Mouse (Mus musculus) retina, adult 2 months (tissue): ENCODE results near the gene Git1.

ENCODE experiments used
- DNase-seq: peaks from one replicate; pipeline ENCODE4 v3.0.0-alpha.2; 2012; ENCODE audit warnings: low read depth, low spot score

The Git1 gene

DNA sequence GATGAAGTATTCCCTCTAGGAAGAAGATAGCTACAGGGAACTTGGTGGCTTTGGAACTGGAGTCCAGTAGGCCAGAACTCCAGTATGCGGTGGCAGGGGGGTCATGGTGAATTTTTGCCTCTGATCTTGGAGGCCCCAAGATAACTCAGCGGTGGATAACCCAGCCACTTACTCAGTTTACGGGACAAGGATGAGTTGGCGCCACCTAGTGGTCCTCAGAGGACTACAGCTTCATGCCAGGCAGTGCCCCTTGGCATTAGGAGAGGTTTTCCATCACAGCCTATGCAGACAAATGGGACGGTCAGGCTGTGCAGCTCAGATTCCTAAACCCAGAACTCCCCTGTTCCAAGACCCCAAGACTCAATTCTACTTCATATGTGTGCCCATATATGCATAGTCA is 8.0 kb downstream of the Git1 start:
- DNase-seq: peak; percentile 61

DNA sequence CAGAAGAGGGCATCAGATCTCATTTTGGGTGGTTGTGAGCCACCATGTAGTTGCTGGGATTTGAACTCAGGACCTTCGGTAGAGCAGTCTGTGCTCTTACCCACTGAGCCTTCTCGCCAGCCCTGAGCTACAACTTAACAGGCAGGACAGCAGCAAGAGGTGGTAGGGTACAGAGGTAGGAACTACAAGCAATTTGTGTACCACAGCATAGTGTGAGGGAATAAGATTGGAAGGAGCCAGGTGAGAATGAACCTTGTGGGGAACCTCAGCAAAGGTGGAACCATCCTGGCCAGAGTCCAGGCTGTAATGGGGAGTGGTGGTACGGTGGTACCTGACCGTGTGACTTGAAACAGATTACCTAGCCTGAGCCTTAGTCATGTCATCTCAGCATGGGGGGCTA is 8.6 kb downstream of the Git1 start:
- no peak for DNase-seq

DNA sequence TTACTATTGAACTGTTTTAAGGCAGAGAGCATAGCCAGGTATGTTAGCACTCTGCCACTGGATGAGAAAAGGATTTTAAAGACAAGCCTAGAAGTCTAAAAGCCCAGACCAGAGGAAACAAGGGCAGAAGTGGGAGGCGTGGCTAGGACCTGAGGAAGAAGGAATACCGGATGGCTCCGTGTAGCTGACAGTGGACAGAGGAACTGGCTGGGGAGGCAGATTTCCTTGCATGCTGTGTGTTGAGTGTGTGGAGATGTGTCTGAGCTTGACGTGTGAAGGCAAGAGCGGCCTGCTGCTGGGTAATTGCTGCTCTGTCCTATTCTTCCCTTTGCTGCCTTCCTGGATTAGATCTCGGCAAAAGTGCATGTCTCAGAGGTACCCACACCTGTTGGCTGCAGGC is 9.1 kb downstream of the Git1 start:
- DNase-seq: no peak

DNA sequence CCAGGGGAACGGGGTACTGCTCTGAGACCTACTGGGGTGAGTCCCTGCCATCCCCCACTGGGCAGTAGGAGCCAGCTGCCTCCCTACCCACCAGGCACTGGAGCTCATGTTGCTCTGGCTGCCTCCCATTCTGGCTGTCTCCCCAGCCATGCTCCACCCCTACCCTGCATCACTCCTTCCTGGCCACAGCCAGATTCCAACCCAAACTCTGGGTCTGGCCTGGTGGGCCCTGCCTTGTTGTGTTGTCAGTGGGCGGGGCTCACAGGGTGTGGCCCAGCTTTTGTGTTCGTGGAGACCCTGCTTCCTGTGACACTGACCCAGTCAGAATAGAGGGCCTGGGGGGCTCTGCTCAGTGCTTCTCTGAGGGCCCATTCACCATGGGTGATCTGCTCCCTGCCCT is 10.1 kb downstream of the Git1 start:
- no peak for DNase-seq

DNA sequence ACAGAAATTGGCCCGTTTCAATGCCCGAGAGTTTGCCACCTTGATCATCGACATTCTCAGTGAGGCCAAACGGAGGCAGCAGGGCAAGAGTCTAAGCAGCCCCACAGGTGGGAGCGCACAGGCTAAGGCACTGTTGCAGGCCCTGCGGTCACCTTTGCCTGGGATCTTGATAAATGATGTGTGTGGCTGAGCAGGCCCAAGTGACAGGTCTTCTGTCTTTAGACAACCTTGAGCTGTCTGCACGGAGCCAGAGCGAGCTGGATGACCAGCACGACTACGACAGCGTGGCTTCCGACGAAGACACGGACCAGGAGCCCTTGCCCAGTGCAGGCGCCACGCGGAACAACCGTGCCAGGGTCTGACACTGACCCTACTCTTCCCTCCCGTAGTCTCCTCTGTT is 11.0 kb downstream of the Git1 start:
- DNase-seq: no peak

DNA sequence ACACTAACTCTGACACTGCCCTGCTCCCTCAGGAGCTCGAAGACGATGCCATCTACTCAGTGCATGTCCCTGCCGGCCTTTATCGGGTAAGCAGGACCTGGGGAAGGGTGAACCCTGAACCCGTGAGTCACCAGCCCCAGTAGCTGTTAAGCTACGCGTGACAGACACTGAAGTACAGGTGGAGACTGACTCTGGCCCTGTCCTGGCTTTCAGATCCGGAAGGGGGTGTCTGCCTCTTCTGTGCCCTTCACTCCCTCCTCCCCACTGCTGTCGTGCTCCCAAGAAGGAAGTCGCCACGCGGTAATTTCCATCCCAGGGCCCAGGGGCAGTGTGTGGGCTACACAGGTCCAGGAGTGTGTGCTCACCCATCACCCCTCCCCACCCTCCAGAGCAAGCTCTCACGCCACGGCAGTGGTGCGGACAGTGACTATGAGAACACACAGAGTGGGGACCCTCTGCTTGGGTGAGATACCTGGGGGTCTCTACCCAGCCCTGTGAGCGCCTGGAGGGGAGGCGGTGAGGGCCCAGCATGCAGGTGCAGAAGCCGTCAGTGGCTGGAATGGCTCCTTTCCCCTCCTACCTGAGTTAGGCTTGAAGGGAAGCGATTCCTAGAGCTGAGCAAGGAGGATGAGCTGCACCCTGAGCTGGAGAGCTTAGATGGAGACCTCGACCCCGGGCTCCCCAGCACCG is 12.1 kb downstream of the Git1 start:
- no peak for DNase-seq

DNA sequence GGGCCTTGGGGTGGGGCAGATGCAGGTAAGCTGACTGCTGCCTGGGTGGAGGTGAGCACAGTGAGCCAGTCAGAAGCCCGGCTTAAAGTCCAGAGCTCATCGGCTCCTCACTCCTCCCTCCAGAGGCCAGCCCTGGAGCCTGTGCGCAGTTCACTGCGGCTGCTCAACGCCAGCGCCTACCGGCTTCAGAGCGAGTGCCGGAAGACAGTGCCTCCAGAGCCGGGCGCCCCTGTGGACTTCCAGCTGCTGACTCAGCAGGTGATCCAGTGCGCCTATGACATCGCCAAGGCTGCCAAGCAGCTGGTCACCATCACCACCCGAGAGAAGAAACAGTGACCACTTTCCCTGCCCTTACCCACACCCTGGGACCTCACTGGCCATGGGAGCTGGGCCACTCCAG is 12.9 kb downstream of the Git1 start:
- no peak for DNase-seq

DNA sequence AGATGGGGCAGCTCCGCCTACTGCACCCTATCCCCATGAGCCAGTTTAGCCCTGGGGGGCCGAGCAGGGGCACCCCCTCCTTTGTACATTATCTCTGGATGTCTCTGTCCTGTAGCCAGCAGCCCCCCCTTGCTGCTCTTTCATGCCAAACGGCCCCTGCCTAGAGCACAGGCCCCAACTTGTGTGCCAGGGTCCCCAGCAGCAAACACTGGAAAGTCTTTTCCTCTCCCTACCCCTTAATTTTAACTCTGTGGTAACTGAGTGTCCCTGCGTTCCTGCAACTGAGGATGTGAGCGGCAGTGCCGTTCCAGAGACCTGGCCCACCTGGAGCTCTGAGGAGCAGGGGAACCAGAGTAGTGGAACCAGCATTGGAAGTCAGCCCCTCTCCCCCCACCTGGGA is 13.6 kb downstream of the Git1 start:
- DNase-seq: no peak

DNA sequence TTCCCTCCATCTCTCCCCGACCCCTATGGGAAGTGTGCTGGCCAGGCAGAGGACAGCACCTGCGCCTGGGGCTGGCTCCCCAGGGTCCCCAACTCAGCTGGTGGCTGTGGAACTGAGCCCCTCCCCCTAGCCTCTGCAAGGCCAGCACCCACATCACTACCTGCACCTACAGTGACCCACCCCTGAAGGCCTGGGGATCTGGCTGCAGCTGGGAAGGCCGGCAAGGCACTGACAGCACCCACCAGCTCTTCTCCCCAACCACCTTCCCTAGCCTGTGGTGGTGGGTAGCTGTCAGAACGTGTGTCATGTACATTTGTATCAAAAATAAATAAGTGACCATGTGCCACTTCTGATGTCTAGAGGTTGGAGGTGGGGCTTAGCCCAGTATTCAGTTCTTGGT is 14.1 kb downstream of the Git1 start:
- no peak for DNase-seq

DNA sequence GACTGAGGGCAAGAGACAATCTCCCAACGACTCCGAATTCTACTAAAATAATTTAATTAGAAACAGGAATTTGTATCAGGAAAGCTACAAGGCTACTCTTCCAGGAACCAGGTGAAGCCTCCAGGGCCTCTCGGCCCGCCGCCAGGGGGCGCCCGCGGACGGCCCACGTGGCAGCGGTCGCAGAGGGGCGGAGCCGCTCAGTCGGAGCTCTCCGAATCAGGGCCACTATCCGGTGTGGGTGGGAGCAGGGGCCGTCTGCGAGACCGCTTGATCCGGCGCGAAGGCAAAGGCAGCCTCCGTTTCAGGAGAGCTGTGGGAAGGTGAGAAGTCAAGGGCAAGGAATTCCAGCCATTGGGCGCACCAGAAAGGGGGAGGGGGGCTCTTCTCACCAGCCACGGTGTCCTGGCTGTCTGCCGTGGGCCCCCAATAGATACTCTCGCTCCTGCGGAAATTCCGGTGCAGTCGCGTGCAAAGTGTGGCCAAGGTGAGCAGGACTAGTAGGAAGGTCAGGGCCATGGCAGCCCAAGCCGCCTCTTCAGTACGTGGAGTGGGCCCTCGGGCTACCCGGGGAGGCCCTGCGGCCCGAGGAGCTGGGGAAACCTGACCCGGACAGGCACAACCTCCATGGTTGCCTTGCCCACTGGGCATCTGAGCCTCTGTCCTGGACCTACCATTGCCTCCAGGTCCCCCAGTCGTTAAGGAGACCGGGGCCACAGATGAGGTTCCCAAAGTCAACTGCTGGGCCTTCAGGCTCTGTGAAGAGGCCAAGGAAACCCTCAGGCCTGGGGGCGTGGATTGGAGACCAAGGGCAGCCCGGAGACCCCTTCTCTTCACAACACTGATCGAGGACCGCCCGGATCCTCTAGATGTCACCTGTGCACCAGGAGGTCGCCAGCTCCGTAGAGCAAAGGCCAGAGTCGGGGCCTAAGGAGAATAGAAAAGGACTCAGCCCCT is 15.0 kb downstream of the Git1 start:
- peak; percentile 57 for DNase-seq

DNA sequence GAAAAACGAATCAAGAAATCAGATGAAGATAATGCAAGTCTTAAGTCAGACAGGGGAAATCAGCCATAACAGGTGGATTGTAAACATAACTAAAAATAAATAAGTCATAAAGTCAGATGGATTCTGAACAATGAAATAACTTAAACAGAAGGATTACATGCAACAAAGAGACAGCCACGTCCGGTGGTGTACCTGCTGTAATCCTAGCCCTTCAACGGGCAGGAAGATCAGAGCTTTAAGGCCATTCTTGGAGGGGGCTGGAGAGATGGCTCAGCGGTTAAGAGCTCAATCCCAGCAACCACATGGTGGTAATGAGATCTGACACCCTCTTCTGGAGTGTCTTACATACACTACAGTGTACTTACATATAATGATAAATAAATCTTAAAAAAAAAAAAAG is 18.0 kb downstream of the Git1 start:
- DNase-seq: no peak

DNA sequence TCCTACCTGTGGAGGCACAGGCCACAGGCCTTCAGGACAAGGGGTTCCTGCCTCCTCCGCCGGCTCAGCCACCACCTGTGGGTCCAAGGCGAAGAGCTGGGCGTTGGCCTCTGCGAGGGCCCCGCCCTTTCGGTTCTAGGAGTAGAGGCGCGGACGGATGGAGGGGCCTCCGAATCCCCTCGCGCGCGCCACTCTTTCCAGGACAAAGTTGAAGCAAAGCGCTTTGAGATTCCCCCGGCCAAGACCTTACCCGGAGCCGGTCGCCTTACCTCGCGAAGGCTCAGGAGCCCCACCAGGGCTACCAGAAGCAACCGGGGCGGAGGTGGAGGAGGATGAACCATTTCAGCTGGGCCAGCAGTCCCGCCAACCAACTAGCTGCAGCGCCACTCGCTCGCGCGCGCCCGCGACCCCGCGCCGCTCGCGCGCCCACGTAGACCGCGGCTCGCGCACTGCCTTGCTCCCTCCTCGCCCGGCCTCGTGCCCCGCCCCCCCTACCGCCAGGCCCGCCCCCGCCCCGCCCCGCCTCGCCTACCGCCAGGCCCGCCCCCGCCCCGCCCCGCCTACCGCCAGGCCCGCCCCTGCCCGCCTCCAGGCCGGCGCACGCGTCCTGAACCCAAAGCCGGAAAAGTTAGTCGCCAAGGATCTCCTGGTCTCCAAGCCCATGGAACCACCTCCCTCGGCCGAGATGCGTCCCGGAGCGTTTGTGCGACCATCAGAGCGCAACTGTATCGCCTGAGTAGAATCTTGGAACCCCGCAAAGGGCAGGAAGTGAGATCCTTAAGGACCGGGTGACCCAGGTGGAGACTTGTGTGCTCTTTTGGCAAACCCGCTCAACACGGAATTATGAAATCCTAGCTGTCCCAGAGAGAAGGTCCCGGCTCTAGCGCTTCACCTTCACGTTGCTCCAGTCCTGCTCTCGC is 19.8 kb downstream of the Git1 start:
- DNase-seq: peak; percentile 69

DNA sequence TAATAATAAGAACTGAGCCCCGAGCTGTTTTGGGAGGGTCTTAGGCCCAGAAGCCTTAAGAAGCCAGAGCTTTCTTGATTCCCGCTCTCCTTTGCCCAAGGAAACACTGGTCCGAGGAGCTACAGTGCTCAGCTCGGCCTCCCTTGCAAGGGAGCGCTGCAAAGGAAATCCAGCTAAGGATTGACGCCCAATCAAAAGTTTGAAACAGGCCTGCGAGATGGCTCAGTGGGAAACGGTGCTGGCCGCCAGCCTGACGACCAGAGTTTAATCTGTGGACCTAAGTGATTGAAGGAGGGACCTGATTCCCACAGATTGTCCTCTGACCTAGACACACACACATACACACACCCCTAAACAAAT is 20.4 kb downstream of the Git1 start:
- DNase-seq: no peak

DNA sequence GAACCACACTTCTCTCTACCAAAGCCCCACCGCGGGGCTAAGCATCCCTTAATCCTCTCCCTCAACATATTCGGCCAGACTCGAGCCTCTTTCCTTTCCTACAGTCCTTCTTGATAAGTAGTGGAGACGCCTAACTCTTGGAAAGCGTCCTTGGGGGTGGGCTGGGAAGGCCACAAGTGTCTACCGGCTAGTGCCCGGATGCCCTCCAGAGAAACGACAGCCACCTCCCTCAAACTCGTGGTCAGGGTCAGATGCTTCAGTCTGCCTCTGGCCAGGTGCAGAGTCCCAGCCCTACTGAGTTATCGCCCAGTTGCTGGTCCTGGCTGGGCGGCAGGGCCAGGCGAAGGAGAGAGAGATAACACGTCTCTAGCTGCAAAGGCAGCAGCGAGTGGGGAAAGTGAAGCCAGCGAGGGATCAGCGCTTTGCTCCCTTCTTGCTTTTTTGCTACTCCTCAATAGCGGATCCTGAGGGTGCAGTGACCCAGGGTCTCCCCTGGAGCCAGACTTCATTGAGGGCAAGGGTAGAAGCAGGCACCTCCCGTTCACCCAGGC is 21.0 kb downstream of the Git1 start:
- DNase-seq: no peak

DNA sequence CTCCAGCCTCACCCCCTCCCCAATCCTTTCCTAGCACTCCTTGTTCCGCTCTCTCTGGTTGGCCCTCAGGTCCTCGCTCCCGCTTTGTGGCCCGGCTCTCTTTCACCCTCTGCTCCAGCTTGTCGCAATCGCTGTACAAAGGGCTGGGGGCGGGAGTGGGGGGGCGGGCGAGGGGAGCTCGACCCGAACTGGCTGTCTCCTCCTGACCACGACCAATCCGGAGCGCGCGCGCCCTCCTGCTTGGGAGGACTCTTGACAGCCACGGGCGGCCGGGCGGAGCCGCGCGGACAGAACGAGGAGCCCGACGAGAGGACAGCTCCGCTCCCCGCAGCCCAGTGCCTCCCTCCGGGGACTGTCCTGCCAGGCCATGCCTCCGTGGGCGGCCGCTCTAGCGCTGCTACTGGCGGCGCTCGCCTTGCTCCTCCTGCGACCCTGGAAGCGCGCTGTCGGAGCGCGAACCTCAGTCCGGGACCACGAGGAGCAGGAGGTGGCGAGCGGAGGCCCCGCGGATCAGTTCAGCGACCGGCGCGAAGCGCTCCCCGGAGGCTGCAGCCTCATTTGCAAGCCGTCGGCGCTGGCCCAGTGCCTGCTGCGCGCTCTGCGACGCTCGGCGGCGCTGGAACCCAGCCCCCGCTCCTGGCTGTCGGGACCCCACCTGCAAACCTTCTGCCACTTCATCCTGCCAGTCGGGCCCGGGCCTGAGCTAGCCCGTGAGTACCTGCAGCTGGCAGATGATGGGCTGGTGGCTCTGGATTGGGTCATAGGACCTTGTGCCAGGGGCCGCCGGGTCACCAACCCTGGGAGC is 21.7 kb downstream of the Git1 start, which contains the start of gene Abhd15:
Gene Abhd15, plus strand, starts transcription at position 290 of the 805 bp plus-strand sequence.
- no peak for DNase-seq

DNA sequence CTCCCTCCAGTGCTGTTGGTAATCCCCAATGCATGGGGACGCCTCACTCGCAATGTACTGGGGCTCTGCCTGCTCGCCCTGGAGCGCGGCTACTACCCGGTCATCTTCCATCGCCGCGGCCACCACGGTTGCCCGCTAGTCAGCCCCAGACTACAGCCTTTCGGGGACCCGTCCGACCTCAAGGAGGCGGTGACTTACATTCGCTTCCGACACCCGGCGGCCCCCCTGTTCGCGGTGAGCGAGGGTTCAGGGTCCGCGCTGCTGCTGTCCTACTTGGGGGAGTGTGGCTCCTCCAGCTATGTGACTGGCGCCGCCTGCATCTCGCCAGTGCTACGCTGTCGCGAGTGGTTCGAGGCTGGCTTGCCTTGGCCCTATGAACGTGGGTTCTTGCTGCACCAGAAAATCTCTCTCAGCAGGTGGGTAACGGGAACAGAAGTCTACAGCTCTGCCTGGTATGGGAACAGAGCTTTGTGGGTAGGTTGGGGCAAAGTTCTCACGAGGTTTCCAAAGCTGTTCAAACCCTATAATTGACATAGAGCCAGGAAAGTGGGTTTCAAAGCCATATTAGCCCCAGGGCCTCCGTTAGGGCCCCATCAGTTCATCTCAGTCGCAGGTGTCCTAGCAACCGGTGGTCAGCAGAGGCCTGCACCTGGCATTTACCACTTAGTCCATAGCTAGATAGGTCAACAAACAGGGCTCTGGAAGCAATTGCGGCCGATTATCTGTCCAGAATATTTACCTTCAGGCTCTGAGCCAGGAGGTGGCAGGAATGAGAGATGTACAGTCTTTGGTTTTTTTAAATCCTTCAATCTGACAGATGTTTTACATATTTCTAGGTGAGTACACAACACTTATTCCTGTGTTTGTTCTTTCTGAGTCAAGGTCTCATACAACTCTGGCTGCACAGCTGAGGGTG is 22.5 kb downstream of the Git1 start, which contains the start of gene Trp53i13:
Gene Trp53i13, minus strand, starts transcription at position 344 of the 916 bp plus-strand sequence.
- no peak for DNase-seq

DNA sequence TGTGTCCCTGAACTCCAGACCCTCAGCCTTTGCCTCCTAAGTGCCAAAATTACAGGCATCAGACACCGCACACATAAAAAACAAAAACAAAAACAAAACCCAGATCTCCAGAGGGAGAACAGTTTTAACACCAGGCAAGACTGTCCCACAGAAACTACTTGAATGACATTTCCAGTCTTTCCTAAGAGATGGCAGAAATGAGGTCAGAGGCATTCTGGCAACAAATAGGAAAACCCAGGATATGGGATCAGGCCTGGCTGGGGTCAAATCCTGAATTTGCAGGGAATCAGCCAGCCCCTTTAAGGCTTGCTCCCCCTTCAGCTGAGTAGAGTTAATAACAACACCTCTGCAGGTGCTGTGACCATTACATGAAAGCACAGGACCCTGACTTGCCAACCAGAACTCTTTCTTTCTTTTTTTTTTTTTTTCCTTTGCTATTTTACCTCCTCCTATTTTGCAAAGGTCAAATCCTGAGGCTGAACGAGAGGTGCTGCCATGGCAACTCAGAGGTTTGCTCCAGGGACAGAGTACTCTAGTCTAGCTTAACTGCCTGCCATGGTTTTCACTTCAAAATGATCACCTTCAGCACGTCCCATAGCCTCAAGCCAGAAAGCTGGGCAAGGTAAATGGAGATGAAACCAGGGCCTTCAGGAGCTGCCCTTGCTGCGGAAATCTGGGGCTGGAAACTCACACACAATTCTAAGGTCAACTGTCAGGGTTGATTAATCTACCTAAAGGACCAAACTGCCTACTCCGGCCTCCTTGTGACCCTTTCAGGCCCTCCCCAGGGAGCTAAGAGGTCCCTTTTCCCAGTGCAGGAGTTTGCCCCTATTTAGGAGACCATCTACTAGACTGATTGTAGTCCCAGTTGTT is 23.4 kb downstream of the Git1 start:
- DNase-seq: no peak

DNA sequence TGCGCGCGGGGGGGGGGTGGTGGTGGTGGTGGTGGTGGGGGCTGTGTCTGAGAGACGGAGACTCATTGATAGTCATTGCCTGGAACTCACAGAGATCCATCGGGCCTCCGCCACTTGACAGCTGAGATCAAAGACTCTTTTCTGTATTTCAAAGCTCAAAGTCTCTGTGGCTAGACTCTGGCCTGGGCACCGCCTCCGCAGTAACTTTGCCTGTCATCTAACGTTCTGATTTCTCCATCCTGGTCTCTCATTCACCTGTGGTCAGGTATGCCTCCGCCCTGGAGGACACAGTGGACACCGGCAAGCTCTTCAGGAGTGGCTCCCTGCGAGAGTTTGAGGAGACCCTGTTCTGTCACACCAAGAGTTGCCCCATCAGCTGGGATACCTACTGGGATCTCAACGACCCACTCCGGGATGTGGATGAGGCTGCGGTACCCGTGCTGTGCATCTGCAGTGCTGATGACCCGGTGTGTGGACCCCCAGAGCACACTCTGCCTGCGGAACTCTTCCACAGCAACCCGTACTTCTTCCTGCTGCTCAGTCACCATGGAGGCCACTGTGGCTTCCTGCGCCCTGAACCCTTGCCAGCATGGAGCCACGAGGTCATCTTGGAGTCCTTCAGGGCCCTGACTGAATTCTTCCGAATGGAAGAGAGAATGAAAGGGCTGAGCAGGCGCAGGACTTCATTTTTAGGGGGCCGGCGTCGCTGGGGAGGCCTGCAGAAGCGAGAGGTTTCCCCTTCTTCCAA is 24.9 kb downstream of the Git1 start:
- DNase-seq: no peak
